Mouse (Mus musculus) erythroblast, adult 5-6 weeks (primary cell): ENCODE measurements around the gene Hist2h2ab. TPM values are rescaled to one million over a fixed set of nuclear protein-coding genes. Genes with fewer than 3 reads are reported as not detected.

Source experiments
- ATAC-seq: replicated peaks from 2 replicates; pipeline ENCODE4 v1.8.0; 2016; ENCODE audit warnings: moderate number of reproducible peaks, mild to moderate bottlenecking, moderate TSS enrichment, inconsistent platforms; ENCODE audit not compliant: poor library complexity, low FRiP score, severe bottlenecking
- total RNA-seq, 2 experiments: library from RNA; stranded (forward) in 1 of 2; stranded (reverse) in 1 of 2; fragments of 150-400 nt in 1 of 2; fragments of 200-764, 138-1000 nt in 1 of 2; gene quantifications; 2 replicates each; pipeline versions ENCODE4 v1.2.3 to v1.2.4; 2015 to 2017; ENCODE audit warnings: low replicate concordance in 2 of 2

Hist2h2ab gene
- total RNA-seq, 2 experiments from 2014 or later: 35.6 TPM; not detected in 1

- no peak for ATAC-seq
These were observed 12.1 kb downstream of the Hist2h2ab start for GRCm38 (mm10) chr3:96231758-96232120.

- no peak for ATAC-seq
These were observed 15.2 kb downstream of the Hist2h2ab start for GRCm38 (mm10) chr3:96234914-96235313.

GRCm38 (mm10) chr3:96235836-96236235 lies 16.2 kb downstream of the Hist2h2ab start:
- no peak for ATAC-seq

GRCm38 (mm10) chr3:96236834-96237334 lies 17.2 kb downstream of the Hist2h2ab start:
- ATAC-seq: no peak

- ATAC-seq: no peak
These were observed 17.8 kb downstream of the Hist2h2ab start for GRCm38 (mm10) chr3:96237335-96237903.

- ATAC-seq: peak; percentile 16
These were observed 18.3 kb downstream of the Hist2h2ab start for GRCm38 (mm10) chr3:96237904-96238511.

- peak; percentile 68 for ATAC-seq
These were observed 19.5 kb downstream of the Hist2h2ab start, which contains the start of gene Hist2h3c2 for GRCm38 (mm10) chr3:96238954-96239793. Hist2h3c2 (minus strand) TSS chr3:96239127.

- peak; percentile 61 for ATAC-seq
These were observed 20.5 kb downstream of the Hist2h2ab start, which contains the start of gene Hist2h2aa2 for GRCm38 (mm10) chr3:96239949-96240798. Hist2h2aa2 (minus strand) TSS chr3:96240276.

GRCm38 (mm10) chr3:96240799-96241197 lies 21.1 kb downstream of the Hist2h2ab start:
- no peak for ATAC-seq

GRCm38 (mm10) chr3:96243921-96244572 lies 24.4 kb downstream of the Hist2h2ab start:
- ATAC-seq: no peak

- peak; percentile 65 for ATAC-seq
These were observed 25.6 kb downstream of the Hist2h2ab start, which contains the start of gene Hist2h2aa1 for GRCm38 (mm10) chr3:96245003-96245886. Hist2h2aa1 (plus strand) TSS chr3:96245497.

GRCm38 (mm10) chr3:96246018-96246417 lies 26.4 kb downstream of the Hist2h2ab start:
- ATAC-seq: peak; percentile 59

GRCm38 (mm10) chr3:96246427-96246856 lies 26.8 kb downstream of the Hist2h2ab start, which contains the start of gene Hist2h3c1:
Hist2h3c1 (plus strand) TSS chr3:96246685.
- peak; percentile 70 for ATAC-seq

GRCm38 (mm10) chr3:96247356-96248140 lies 27.9 kb downstream of the Hist2h2ab start:
- ATAC-seq: no peak

GRCm38 (mm10) chr3:96248141-96249033 lies 28.7 kb downstream of the Hist2h2ab start:
- no peak for ATAC-seq

GRCm38 (mm10) chr3:96249034-96249345 lies 29.3 kb downstream of the Hist2h2ab start:
- no peak for ATAC-seq
